Mouse (Mus musculus): ENCODE measurements around the gene Laptm4a. TPM values are rescaled to one million over a fixed set of nuclear protein-coding genes. Genes with fewer than 3 reads are reported as not detected.
A peak's percentile ranks its signal among the peaks of the same experiment; 100 is the strongest.

The Laptm4a gene
- total RNA-seq, 1 experiment, result 238 TPM

- H3K9ac ChIP-seq (ENCODE audit: insufficient read depth, low read depth, low read length, poor library complexity, severe bottlenecking), result no peak overlapping the region
- peaks cover 4 to 11% of the 10 kb centered on the region in 2 experiments for H3K4me1 ChIP-seq (ENCODE audit: control insufficient read depth in 2 of 2, insufficient read depth in 2 of 2, low read length in 2 of 2, poor library complexity in 1 of 2)
- H3K9me3 ChIP-seq (ENCODE audit: control insufficient read depth, insufficient read depth, low read depth, low read length), result no peaks in the 10 kb centered on the region
- no peak overlapping the region for H3K4me3 ChIP-seq (ENCODE audit: insufficient read depth in 1 of 2, low read depth in 1 of 2, low read length in 2 of 2, poor library complexity in 1 of 2, severe bottlenecking in 1 of 2)
- no peak overlapping the region for H3K27ac ChIP-seq (ENCODE audit: insufficient read depth, low read depth, low read length, poor library complexity, severe bottlenecking)
- DNase-seq (ENCODE audit: low read depth, low spot score), result no peak
- H3K36me3 ChIP-seq (ENCODE audit: control insufficient read depth, insufficient read depth, low read length, poor library complexity, severe bottlenecking), result no peaks in the 10 kb centered on the region
- TF ChIP-seq ZC3H11A (IDR thresholded peaks at IDR 0.05; ENCODE audit: borderline replicate concordance, low read depth, low read length) (no peak), ZNF384 (IDR thresholded peaks at IDR 0.05; ENCODE audit: low read depth, low read length) (0 out of 2 replicates have a peak, but pooled peaks have one; percentile 20), HCFC1 (IDR thresholded peaks at IDR 0.05; ENCODE audit: borderline replicate concordance, insufficient read depth, low read length) (no peak), MAFK (IDR thresholded peaks at IDR 0.05; ENCODE audit: insufficient read depth, low read depth, low read length) (no peak), CHD2 (IDR thresholded peaks at IDR 0.05; ENCODE audit: low read depth, low read length) (no peak)
- in situ Hi-C loops (cut with MboI; ENCODE audit: low sequenced_read_pairs in 2 of 2, unreplicated experiment in 2 of 2), result no loop called here
Measured at GRCm38 (mm10) chr12:8884426-8885145, 36.9 kb upstream of the Laptm4a start.

GRCm38 (mm10) chr12:8885146-8885543, 36.3 kb upstream of the Laptm4a start:
- TF ChIP-seq MAFK (IDR thresholded peaks at IDR 0.05; ENCODE audit: insufficient read depth, low read depth, low read length) (no peak), ZC3H11A (IDR thresholded peaks at IDR 0.05; ENCODE audit: borderline replicate concordance, low read depth, low read length) (no peak), ZNF384 (IDR thresholded peaks at IDR 0.05; ENCODE audit: low read depth, low read length) (no peak), CHD2 (IDR thresholded peaks at IDR 0.05; ENCODE audit: low read depth, low read length) (no peak), HCFC1 (IDR thresholded peaks at IDR 0.05; ENCODE audit: borderline replicate concordance, insufficient read depth, low read length) (no peak)
- H3K9ac ChIP-seq (ENCODE audit: insufficient read depth, low read depth, low read length, poor library complexity, severe bottlenecking), result no peak overlapping the region
- H3K27ac ChIP-seq (ENCODE audit: insufficient read depth, low read depth, low read length, poor library complexity, severe bottlenecking), result no peak overlapping the region
- H3K4me3 ChIP-seq (ENCODE audit: insufficient read depth in 1 of 2, low read depth in 1 of 2, low read length in 2 of 2, poor library complexity in 1 of 2, severe bottlenecking in 1 of 2), result no peak overlapping the region
- in situ Hi-C loops (cut with MboI; ENCODE audit: low sequenced_read_pairs in 2 of 2, unreplicated experiment in 2 of 2), result no loop called here
- no peak for DNase-seq (ENCODE audit: low read depth, low spot score)
- peaks cover 4 to 11% of the 10 kb centered on the region in 2 experiments for H3K4me1 ChIP-seq (ENCODE audit: control insufficient read depth in 2 of 2, insufficient read depth in 2 of 2, low read length in 2 of 2, poor library complexity in 1 of 2)
- H3K9me3 ChIP-seq (ENCODE audit: control insufficient read depth, insufficient read depth, low read depth, low read length), result no peaks in the 10 kb centered on the region
- no peaks in the 10 kb centered on the region for H3K36me3 ChIP-seq (ENCODE audit: control insufficient read depth, insufficient read depth, low read length, poor library complexity, severe bottlenecking)

GRCm38 (mm10) chr12:8885950-8886349, 35.5 kb upstream of the Laptm4a start:
- no peak for TF ChIP-seq CHD2 (IDR thresholded peaks at IDR 0.05; ENCODE audit: low read depth, low read length)
- no peak for TF ChIP-seq ZNF384 (IDR thresholded peaks at IDR 0.05; ENCODE audit: low read depth, low read length)
- TF ChIP-seq HCFC1 (IDR thresholded peaks at IDR 0.05; ENCODE audit: borderline replicate concordance, insufficient read depth, low read length), result no peak
- TF ChIP-seq ZC3H11A (IDR thresholded peaks at IDR 0.05; ENCODE audit: borderline replicate concordance, low read depth, low read length), result no peak
- no peak for TF ChIP-seq MAFK (IDR thresholded peaks at IDR 0.05; ENCODE audit: insufficient read depth, low read depth, low read length)
- no peak overlapping the region for H3K4me3 ChIP-seq (ENCODE audit: insufficient read depth in 1 of 2, low read depth in 1 of 2, low read length in 2 of 2, poor library complexity in 1 of 2, severe bottlenecking in 1 of 2)
- in situ Hi-C loops (cut with MboI; ENCODE audit: low sequenced_read_pairs in 2 of 2, unreplicated experiment in 2 of 2), result no loop called here
- H3K36me3 ChIP-seq (ENCODE audit: control insufficient read depth, insufficient read depth, low read length, poor library complexity, severe bottlenecking), result no peaks in the 10 kb centered on the region
- no peak overlapping the region for H3K9ac ChIP-seq (ENCODE audit: insufficient read depth, low read depth, low read length, poor library complexity, severe bottlenecking)
- no peaks in the 10 kb centered on the region for H3K9me3 ChIP-seq (ENCODE audit: control insufficient read depth, insufficient read depth, low read depth, low read length)
- H3K4me1 ChIP-seq (ENCODE audit: control insufficient read depth in 2 of 2, insufficient read depth in 2 of 2, low read length in 2 of 2, poor library complexity in 1 of 2), result peaks cover 4 to 11% of the 10 kb centered on the region in 2 experiments
- DNase-seq (ENCODE audit: low read depth, low spot score), result no peak
- H3K27ac ChIP-seq (ENCODE audit: insufficient read depth, low read depth, low read length, poor library complexity, severe bottlenecking), result no peak overlapping the region

- Histone ChIP-seq H3K36me3 (ENCODE audit: control insufficient read depth, insufficient read depth, low read length, poor library complexity, severe bottlenecking) (no peaks in the 10 kb centered on the region), H3K9me3 (ENCODE audit: control insufficient read depth, insufficient read depth, low read depth, low read length) (no peaks in the 10 kb centered on the region), H3K27ac (ENCODE audit: insufficient read depth, low read depth, low read length, poor library complexity, severe bottlenecking) (no peak overlapping the region), H3K9ac (ENCODE audit: insufficient read depth, low read depth, low read length, poor library complexity, severe bottlenecking) (no peak overlapping the region), H3K4me1 (ENCODE audit: control insufficient read depth in 2 of 2, insufficient read depth in 2 of 2, low read length in 2 of 2, poor library complexity in 1 of 2) (peaks cover 6 to 11% of the 10 kb centered on the region in 2 experiments), H3K4me3 (ENCODE audit: insufficient read depth in 1 of 2, low read depth in 1 of 2, low read length in 2 of 2, poor library complexity in 1 of 2, severe bottlenecking in 1 of 2) (no peak overlapping the region)
- in situ Hi-C loops (cut with MboI; ENCODE audit: low sequenced_read_pairs in 2 of 2, unreplicated experiment in 2 of 2), result no loop called here
- DNase-seq (ENCODE audit: low read depth, low spot score), result no peak
- TF ChIP-seq ZNF384 (IDR thresholded peaks at IDR 0.05; ENCODE audit: low read depth, low read length), result no peak
- no peak for TF ChIP-seq ZC3H11A (IDR thresholded peaks at IDR 0.05; ENCODE audit: borderline replicate concordance, low read depth, low read length)
- TF ChIP-seq MAFK (IDR thresholded peaks at IDR 0.05; ENCODE audit: insufficient read depth, low read depth, low read length), result no peak
- TF ChIP-seq CHD2 (IDR thresholded peaks at IDR 0.05; ENCODE audit: low read depth, low read length), result no peak
- TF ChIP-seq HCFC1 (IDR thresholded peaks at IDR 0.05; ENCODE audit: borderline replicate concordance, insufficient read depth, low read length), result no peak
Measured at GRCm38 (mm10) chr12:8888445-8888844, 33.0 kb upstream of the Laptm4a start.
